Mouse (Mus musculus) mature B cell (primary cell): ENCODE data around the gene Art3.

Experiments
- in situ Hi-C: fragments of 300-500 bp; cut with MboI; formaldehyde crosslinking; loops from 2 replicates; pipeline ENCODE4 v1.14.3; 2019

Gene Art3

GRCm38 (mm10) chr5:92381550-92382348 lies 50.1 kb downstream of the Art3 start:
- in situ Hi-C loops = loop anchor here (25.0 kb wide), 1 partner anchor 194 kb away; no protein-coding TSS in a partner anchor

- in situ Hi-C loops = loop anchor here (25.0 kb wide), 1 partner anchor 195 kb away; no protein-coding TSS in a partner anchor
Measured at GRCm38 (mm10) chr5:92382349-92382679, 50.7 kb downstream of the Art3 start.

- in situ Hi-C loops = loop anchor here (25.0 kb wide), 1 partner anchor 196 kb away; no protein-coding TSS in a partner anchor
Measured at GRCm38 (mm10) chr5:92383747-92384146, 52.1 kb downstream of the Art3 start.

DNA sequence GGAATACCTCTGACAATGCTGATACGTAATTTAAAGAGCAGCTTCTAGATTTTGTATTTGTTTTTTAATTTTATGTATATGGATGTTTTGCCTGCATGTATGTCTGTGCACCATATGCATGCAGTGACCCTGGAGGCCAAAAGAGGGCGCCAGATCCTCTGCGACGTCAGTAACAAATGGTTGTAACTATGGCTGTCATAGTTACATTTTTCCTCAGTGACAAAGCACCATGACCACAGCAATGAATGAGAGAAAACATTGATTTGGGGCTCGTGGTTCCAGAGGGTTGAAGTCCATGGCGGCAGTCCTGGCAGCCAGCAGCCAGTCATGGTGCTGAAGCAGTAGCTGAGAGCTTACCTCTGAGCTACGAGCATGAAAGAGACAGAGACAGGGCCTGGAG lies 53.2 kb downstream of the Art3 start:
- in situ Hi-C loops = loop anchor here (25.0 kb wide), 1 partner anchor 198 kb away; no protein-coding TSS in a partner anchor

DNA sequence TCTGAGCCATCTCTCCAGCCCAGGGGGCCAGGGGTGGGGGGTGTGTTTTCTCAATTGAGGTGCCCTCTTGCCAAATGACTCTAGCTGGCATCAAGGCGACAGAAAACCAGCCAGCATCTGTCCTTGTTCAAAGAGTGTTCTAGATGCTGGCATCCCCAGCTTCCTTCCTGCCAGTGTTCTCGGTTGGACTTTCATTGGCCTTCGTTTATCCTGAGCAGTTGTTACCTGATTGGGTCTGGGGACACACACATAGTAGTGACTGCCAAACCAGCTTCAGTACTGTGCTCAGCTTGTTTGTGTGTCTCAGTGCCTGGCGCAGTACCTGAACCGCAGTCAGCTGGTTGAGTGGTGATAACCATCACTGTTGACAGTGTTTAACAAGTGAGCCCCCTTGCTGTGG lies 54.5 kb downstream of the Art3 start:
- in situ Hi-C loops = loop anchor here (25.0 kb wide), 1 partner anchor 199 kb away; no protein-coding TSS in a partner anchor

- in situ Hi-C loops = loop anchor here (25.0 kb wide), 1 partner anchor 199 kb away; no protein-coding TSS in a partner anchor
Measured at GRCm38 (mm10) chr5:92386643-92387042, 55.0 kb downstream of the Art3 start.

GRCm38 (mm10) chr5:92387433-92387832 lies 55.8 kb downstream of the Art3 start:
- in situ Hi-C loops = loop anchor here (25.0 kb wide), 1 partner anchor 200 kb away; no protein-coding TSS in a partner anchor

GRCm38 (mm10) chr5:92389977-92390376 lies 58.4 kb downstream of the Art3 start:
- in situ Hi-C loops = loop anchor here (25.0 kb wide), 1 partner anchor 203 kb away; no protein-coding TSS in a partner anchor

DNA sequence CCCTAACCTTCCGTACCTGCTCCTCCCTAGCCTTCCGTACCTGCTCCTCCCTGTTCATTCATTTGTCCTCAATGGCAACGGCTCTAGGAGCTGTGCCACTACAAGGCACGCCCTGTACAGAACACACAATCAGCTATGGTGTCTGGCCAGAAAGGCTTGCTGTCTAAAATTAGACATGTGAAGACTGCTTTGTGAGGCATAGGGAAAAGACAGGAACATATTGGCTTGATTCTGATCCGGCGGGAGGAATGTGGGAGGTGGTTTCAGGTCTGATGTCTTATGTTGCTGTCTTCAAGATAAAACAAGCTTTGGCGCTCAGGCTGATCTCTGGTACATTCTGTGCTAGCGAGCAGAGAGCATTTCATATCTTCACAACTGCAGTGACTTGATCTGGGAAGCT lies 59.0 kb downstream of the Art3 start:
- in situ Hi-C loops = loop anchor here (25.0 kb wide), 1 partner anchor 203 kb away; no protein-coding TSS in a partner anchor

DNA sequence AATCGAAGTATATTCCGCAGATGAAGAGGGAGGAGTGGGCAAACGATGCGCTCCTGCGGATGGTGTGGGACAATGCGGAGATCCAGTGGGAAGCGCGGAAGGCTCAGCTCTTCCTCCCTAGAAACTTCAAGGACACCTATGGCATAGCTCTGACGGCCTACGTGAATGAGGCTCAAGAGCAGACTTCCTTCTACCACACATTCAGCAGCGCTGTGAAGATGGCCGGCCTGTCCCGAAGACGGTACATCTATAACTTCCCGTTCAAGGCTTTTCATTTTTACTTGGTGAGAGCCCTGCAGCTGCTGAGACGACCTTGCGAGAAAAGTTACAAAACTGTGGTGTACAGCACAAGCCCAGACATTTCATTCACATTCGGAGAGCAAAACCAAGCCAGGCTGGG lies 60.9 kb downstream of the Art3 start:
- in situ Hi-C loops = loop anchor here (25.0 kb wide), 1 partner anchor 205 kb away; no protein-coding TSS in a partner anchor

DNA sequence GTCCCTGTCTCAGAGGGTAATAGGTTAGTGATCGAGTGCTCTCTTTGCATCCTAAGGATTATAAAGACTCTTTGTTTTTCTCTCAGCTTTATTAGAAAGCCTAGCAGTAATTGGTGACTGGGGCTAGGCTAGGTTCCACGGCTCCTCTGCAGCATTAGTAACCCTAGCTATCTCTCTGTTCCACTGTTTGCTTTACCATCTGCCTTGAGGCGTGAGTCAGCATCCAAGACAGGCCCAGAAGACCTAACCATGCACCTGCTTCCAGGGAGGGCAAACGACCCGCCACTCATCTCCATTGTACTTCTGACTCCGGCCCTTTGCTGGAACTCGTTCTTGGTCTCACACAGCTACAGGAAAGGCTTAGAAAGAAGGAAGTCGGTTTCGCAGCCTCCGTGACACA lies 62.2 kb downstream of the Art3 start:
- in situ Hi-C loops = loop anchor here (25.0 kb wide), 1 partner anchor 207 kb away; no protein-coding TSS in a partner anchor

DNA sequence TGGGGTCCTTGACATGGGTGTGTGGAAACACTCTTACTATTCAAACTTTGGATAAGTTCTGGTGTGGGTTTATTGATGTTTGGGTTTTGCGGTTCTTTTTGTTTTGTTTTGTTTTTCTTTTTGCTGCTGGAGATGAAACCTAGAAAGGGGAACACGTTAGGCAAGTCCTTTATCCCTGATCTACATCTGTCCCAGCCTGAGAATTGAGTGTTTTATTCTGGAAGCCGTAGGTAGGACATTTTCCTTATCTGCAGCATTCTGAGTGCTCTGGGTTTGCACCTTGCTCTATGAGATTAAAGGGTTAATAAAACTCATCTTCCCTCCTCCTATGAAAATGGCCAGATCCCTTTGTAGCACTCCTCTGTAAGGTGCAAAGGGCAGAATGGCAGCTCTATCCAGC lies 64.1 kb downstream of the Art3 start:
- in situ Hi-C loops = loop anchor here (25.0 kb wide), 1 partner anchor 208 kb away; no protein-coding TSS in a partner anchor

GRCm38 (mm10) chr5:92396476-92396875 lies 64.8 kb downstream of the Art3 start:
- in situ Hi-C loops = loop anchor here (25.0 kb wide), 1 partner anchor 209 kb away; no protein-coding TSS in a partner anchor

DNA sequence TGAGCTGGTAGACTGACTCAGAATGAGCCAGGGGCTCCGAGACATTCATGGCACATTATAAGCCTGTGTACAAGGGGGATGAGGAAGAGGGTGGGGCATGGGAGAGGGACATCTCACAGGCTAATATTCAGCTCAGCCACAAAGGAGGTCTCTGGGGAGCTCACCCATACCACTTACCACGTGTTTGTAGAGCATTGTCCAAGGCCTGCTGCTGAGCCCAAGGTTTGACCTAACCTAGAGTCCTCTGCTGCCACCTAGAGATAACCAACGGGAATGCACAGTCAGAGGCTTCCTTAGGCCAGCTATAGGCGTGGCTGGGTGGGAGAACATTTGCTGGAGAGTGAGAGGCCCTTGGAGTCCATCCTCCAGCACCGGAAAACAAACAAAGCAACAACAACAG lies 66.5 kb downstream of the Art3 start:
- in situ Hi-C loops = loop anchor here (25.0 kb wide), 1 partner anchor 211 kb away; no protein-coding TSS in a partner anchor

GRCm38 (mm10) chr5:92402816-92403215 lies 71.2 kb downstream of the Art3 start:
- in situ Hi-C loops = no loop called here

- in situ Hi-C loops = no loop called here
Measured at GRCm38 (mm10) chr5:92403562-92404399, 72.2 kb downstream of the Art3 start.

DNA sequence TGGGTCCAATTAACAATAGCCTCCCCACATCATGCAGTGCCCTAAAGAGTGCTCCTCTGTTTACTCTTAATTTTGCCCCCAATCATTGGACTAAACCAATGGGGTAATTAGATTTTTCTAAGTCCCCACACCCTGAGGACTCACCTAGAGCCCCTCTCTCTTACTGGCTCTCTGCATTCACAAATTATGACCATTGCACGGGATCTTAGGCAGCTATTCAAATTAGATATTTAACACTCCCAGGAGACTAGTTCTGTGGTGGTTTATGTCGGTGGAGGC lies 72.7 kb downstream of the Art3 start:
- in situ Hi-C loops = no loop called here

- in situ Hi-C loops = no loop called here
Measured at GRCm38 (mm10) chr5:92409361-92410155, 77.9 kb downstream of the Art3 start.

- in situ Hi-C loops = no loop called here
Measured at GRCm38 (mm10) chr5:92410486-92410885, 78.9 kb downstream of the Art3 start.

GRCm38 (mm10) chr5:92411461-92412140 lies 80.0 kb downstream of the Art3 start:
- in situ Hi-C loops = no loop called here
